Mouse (Mus musculus) heart, adult 8-10 months (tissue): ENCODE results near the gene Anks1. TPM values are rescaled to one million over a fixed set of nuclear protein-coding genes. Genes with fewer than 3 reads are reported as not detected.

Experiments
- DNase-seq: peaks from one replicate; pipeline ENCODE4 v3.0.0; 2022; ENCODE audit warnings: low spot score
- total RNA-seq, 4 experiments: library from RNA; stranded (reverse); gene quantifications; 2 replicates each; pipeline ENCODE4 v1.2.4; 2022

The Anks1 gene
- total RNA-seq, 4 experiments from 2014 or later = 52.9 to 62.0 (median 57.6) TPM

DNA sequence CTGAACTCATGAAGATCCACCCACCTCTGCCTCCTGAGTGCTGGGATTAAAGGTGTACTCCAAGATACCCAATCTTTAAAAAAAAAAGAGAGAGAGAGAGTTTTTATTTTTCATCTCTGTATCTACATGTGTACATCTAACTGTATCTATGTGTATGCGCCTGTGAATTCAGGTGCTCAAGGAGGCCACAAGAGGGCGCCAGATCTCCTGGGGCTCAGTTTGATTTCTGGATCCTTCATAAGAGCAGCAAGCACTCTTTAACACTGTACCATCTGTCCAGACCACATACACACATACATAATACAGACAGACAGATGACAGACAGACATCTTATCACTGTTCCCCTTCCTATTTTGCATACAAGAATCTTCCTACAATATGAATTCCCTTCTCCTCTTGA, 183.2 kb downstream of the Anks1 start:
- no peak for DNase-seq

DNA sequence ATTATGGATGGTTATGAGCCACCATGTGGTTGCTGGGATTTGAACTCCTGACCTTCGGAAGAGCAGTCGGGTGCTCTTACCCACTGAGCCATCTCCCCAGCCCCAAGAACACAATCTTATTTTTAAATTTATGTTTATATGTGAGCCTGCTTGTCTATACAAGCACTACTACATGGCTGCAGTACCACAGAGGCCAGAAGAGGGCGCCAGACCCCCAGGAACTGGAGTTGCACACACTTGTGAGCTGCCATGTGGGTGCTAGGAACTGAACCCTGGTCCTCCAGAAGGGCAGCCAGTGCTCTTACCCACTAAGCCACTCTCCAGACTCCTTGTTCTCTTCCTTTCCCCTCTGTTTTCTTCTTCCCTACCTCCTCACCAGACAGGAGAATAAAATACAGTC, 184.7 kb downstream of the Anks1 start:
- DNase-seq = no peak

DNA sequence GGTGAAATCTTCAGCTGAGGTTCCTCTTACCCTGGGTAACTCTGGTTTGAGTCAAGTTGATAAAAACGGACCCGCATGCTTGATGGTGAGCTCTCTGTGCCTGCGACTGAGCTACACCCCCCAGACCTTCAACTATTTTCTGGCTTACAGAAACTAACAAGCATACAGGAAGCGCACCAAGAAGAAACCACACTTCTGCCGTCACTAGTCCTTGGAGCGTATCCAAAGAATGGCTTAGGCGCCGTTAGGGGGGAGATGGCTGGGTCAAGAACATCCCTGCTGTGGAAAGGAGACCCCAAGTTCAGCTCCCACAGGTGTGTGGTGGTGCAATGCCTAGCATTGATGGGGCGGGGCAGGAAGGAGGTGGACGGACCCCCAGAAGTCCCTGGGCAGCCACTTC, 187.3 kb downstream of the Anks1 start:
- DNase-seq = no peak

DNA sequence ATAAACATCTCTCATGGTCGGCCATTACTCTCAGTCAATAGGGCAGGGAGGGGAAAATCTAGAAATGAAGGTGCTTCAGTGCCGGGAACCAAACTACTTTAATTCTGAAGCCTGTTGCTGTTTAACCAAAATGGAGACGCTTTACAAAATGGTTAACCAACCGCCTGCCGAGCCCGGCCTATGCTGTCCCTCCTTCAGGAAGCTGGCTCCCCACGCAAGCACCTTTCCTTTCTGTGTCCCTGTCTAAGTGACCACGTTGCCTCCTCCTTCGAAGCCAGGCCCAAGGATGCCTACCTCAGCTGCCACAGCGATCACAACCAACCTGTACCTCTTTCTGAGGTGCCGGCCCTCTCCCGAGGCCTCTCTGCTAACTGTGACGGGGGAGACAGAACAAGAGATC, 188.2 kb downstream of the Anks1 start:
- DNase-seq = no peak

DNA sequence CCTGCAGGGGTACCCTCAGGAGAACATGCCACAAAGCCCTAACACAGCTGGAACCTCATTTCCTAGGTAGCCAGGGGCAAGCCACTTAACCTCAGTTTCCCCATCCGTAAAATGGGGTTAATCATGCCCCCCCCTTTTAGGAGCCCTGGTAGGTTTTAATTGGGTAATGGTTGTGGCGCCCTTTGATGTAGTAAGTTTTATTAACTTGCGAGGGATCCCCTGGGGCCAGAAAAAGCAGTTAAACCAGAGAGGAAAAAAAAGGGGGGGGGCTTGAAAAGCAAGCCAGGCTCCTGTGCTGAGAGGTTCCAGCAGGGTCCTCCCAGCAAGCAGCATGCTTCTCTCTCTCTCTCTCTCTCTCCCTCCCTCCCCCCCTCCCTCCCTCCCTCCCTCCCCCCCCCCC, 190.0 kb downstream of the Anks1 start:
- no peak for DNase-seq

DNA sequence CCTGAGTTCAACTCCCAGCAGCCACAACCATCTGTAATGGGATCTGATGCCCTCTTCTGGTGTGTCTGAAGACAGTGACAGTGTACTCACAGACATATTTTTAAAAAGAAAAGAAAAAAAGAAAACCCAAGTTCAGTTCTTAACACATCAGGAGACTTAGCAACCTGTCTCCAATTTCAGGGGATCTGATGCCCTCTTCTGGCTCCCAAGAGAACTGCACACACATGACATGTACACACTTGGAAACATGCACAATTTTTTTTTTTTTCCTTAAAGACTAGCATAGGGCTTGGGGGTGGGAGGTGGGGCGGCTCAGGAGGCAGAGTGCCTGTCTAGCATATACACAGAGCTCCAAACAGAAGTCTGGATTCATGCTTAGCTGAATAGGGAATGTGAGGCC, 191.6 kb downstream of the Anks1 start:
- no peak for DNase-seq

DNA sequence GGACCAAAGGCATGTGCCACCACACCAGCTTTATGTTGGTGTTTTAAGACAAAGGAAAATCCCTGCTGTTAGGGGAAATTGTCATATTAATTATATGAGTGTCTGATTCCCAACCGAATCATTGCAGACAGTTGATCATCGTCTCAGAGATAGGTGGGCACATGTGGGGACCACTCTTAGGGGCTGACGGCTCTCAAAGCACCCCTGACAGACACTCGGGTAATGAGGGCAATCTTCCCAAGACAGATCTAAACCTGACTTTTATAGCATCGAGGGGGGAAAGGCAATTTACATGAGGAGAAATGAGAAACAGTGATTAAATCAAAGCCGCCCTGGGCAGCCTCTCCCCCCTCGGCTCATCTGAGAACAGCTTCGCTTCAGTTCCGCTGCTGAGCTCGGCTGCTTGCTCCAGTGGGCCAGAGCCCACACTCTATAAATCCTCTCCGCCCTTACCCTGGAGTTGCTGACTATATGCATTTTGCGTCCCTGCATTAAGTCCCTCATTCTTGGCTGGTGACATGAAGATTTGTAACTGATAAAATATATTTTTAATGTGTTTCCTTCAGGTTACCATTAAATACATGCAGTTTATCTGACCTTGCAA, 192.3 kb downstream of the Anks1 start:
- DNase-seq = no peak

DNA sequence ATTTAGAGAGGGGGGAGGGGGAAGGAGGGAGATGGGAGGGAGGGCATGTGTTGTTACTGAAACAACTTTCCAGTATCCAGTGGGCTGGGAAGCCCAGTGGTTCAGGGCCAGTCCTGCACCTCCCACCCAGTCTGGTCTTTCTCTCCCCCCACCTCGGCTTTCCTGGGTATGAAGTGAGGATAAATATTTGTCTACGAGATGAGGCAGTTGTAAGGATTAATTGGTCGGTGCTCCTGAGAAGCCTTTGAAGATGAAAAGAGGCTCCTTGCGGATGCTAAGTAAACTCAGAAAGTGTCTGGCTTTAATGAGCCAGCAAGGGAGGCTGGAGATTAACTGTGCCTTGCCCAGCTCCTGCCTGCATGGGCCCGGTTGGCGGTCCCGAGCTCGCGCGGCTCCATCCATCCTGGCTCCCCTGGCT, 192.8 kb downstream of the Anks1 start:
- no peak for DNase-seq

DNA sequence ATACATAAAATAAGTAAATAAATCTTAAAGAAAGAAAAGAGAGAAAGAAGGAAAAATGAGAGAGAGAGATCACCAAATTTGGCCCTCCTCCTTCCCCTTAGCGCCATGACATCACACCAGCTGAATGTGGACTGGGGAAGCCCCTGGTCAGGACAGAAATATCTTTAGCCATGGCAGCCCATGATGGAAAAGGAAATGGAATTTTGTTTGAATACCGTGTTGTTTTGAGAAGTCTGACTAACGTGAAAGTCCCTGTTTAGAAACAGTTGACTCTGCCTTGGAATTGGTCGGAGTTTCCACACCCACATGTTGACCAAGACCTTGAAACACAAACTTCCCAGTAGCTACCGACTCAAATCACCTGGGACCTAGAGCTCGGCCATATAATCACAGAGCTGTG, 195.3 kb downstream of the Anks1 start:
- DNase-seq = no peak

DNA sequence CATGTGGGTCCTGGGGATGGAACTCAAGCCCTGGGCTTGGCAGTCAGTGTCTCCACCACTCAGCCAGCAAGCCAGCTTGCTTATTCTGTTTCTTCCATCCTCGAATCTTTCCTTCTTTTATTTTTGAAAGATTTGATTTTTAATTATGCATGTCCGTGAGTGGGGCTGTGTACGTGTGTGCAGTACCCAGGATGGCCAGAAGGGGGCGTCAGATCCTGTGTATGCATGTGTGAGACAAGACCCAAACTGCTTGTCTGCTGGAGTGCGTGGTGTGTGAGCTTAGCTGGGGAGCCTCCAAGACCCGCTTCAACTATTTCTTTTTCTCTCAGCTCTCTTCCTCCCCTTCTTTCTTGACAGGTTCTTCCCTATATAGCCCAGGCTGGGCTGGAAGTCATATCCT, 197.2 kb downstream of the Anks1 start:
- DNase-seq = no peak

DNA sequence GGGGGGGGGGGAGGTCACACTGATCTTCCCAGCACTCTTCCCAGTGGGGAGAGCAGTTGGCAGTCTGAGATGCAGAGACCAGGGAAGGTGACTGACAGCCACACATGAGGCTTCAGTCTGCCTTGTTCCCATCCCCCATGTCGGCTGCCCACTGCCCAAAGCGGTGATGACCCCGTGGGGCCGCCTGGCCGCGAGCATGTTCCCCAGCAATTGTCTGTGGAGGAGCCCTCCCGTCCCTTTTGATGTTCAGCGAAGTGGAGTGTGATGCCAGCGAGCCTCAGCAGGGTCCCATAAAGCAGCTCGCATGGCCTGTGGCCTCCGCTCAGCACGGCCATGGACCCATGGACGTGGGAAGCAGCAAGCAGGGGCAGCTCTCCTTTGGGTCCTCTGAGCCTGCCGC, 198.2 kb downstream of the Anks1 start:
- no peak for DNase-seq

DNA sequence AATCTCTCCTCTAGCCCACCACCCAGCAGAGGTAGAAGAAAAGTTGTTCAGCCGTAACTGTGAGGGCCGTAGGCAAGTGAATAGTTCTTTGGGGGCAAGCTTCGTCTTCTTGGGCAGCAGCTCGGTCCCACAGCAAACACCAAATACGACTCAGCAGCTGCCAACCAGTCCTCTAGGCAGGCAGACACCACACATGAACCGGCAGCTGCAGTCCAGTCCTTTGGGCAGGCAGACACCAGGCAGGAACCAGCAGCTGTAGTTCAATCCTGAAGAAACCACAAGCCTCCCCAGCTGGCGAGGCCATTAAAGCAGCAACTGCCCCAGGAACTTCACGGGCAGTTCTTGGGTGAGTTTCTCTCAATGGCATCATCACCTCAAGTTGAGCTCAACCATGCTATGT, 203.2 kb downstream of the Anks1 start:
- no peak for DNase-seq

Other genes with a start within 250 kb of the Anks1 start
- not detected for gene Spdef, start 180.4 kb upstream of the Anks1 start, total RNA-seq
- gene D17Wsu92e, start 88.7 kb upstream of the Anks1 start, total RNA-seq = 100 to 1,000 TPM; 150 to 171 (median 156) TPM
- 10 to 100 TPM; 39.9 to 48.3 (median 47.0) TPM for gene Snrpc, start 71.2 kb upstream of the Anks1 start, total RNA-seq
- gene Uhrf1bp1, start 52.9 kb upstream of the Anks1 start, total RNA-seq = 10 to 100 TPM; 15.6 to 19.5 (median 17.7) TPM
- gene Taf11, start 538 bp downstream of the Anks1 start, total RNA-seq = 10 to 100 TPM; 22.9 to 24.7 (median 23.4) TPM
- gene Tcp11, start 171.3 kb downstream of the Anks1 start, total RNA-seq = under 1 TPM in 1 of 4 experiments, not detected in 3; 0.24 TPM
- gene Scube3, start 232.8 kb downstream of the Anks1 start, total RNA-seq = under 1 TPM; 0.28 to 0.80 (median 0.54) TPM